Comparison of ENCODE assay signal across 8 mouse cellular contexts in genomic region chr11:117091845-117092244, GRCm38 (mm10). TPM values are rescaled to one million over a fixed set of nuclear protein-coding genes. Genes with fewer than 3 reads are reported as not detected.
A peak's percentile ranks its signal among the peaks of the same experiment; 100 is the strongest.
DNase-seq lines count a peak whose midpoint lies in the region; ATAC-seq and TF ChIP-seq lines count a peak whose summit lies in the region.

No protein-coding gene starts in this region.

- H3K36me3 ChIP-seq in heart, postnatal 0 days (replicated peaks; ENCODE audit: control insufficient read depth, insufficient read depth, low read length), result no peaks in the 10 kb centered on the region
- no peaks in the 10 kb centered on the region for H3K36me3 ChIP-seq in midbrain, embryonic 16.5 days (ENCODE audit: control insufficient read depth, insufficient read depth, low read length)

- 0 out of 2 replicates have a peak overlapping the region, but pooled peaks have one; percentile 32 for H3K27ac ChIP-seq in layer of hippocampus, adult 2 months
- H3K27ac ChIP-seq in heart, postnatal 0 days (ENCODE audit: low read depth), result peak overlapping the region; percentile 85
- H3K27ac ChIP-seq in midbrain, embryonic 16.5 days (ENCODE audit: low read length), result no peak overlapping the region

- no peaks in the 10 kb centered on the region for H3K9me3 ChIP-seq in heart, postnatal 0 days (replicated peaks; ENCODE audit: control insufficient read depth, low read length)
- no peaks in the 10 kb centered on the region for H3K9me3 ChIP-seq in midbrain, embryonic 16.5 days (replicated peaks; ENCODE audit: control insufficient read depth, low read length, poor library complexity, severe bottlenecking)

- no peaks in the 10 kb centered on the region for H3K27me3 ChIP-seq in heart, postnatal 0 days (ENCODE audit: control insufficient read depth, insufficient read depth, low read length)
- H3K27me3 ChIP-seq in midbrain, embryonic 16.5 days (ENCODE audit: control insufficient read depth, insufficient read depth, low read depth, low read length), result no peaks in the 10 kb centered on the region

- H3K4me2 ChIP-seq in heart, postnatal 0 days (ENCODE audit: low read depth, low read length), result peak overlapping the region; percentile 38
- H3K4me2 ChIP-seq in midbrain, embryonic 16.5 days (ENCODE audit: low read length), result peak overlapping the region; percentile 28

- no peak for DNase-seq in layer of hippocampus, adult 2 months (ENCODE audit: low spot score in 2 of 2)
- DNase-seq in layer of hippocampus, postnatal 36 days, result no peak
- peak; percentile 75 for DNase-seq in heart, postnatal 0 days (ENCODE audit: low spot score)
- peak; percentile 76 for DNase-seq in kidney, postnatal 14 days
- no peak for DNase-seq in cerebellum, adult 9-10 months
- no peak for DNase-seq in layer of hippocampus, postnatal 10 days (ENCODE audit: low spot score in 2 of 2)
- DNase-seq in right cerebral cortex, adult 2 months (ENCODE audit: low spot score in 2 of 2), result no peak

- WGBS in heart, postnatal 0 days, result 20% methylated on average over 22 of the region's 22 CpGs
- 10% methylated on average over 22 of the region's 22 CpGs for WGBS in midbrain, embryonic 16.5 days

- TF ChIP-seq EP300 in heart, postnatal 0 days (IDR thresholded peaks at IDR 0.05; ENCODE audit: low read depth), result no peak

- H3K9ac ChIP-seq in heart, postnatal 0 days (replicated peaks; ENCODE audit: low read depth, low read length), result no peak overlapping the region; the same call in 1 of the 2 replicates
- no peak overlapping the region for H3K9ac ChIP-seq in midbrain, embryonic 16.5 days (ENCODE audit: low read depth, low read length)

- no peak for TF ChIP-seq CTCF in layer of hippocampus, adult 2 months (conservative IDR thresholded peaks at IDR 0.05)
- no peak for TF ChIP-seq CTCF in heart, postnatal 0 days (IDR thresholded peaks at IDR 0.05; ENCODE audit: low read depth)

- H3K4me3 ChIP-seq in layer of hippocampus, adult 2 months, result no peak overlapping the region
- no peak overlapping the region for H3K4me3 ChIP-seq in heart, postnatal 0 days (ENCODE audit: low read depth, low read length)
- H3K4me3 ChIP-seq in midbrain, embryonic 16.5 days (ENCODE audit: low read depth, low read length), result no peak overlapping the region

- peak; percentile 70; the same call in 1 of the 2 replicates for ATAC-seq in heart, postnatal 0 days (ENCODE audit: insufficient read depth, low read depth)
- ATAC-seq in midbrain, embryonic 16.5 days, result no peak

- H3K4me1 ChIP-seq in heart, postnatal 0 days (ENCODE audit: control insufficient read depth, insufficient read depth), result peaks cover 53% of the 10 kb centered on the region
- H3K4me1 ChIP-seq in midbrain, embryonic 16.5 days (ENCODE audit: control insufficient read depth, insufficient read depth, low read length), result 0 out of 2 replicates have a peak, but pooled peaks cover 7% of the 10 kb centered on the region

RNA-seq across cellular contexts. Expression of gene Sec14l1, which starts 23.1 kb away (rescaled TPM):
- total RNA-seq in layer of hippocampus, adult 2 months (2021), result 100 to 1,000 TPM; 226 to 239 TPM
- 100 to 1,000 TPM; 227 to 241 TPM for total RNA-seq in layer of hippocampus, postnatal 36 days (2021)
- total RNA-seq in heart, postnatal 0 days (2014; rRNA removed; ENCODE audit: low replicate concordance), result 62.1 and 71.6 TPM in 2 replicates
- 36.4 and 38.0 TPM in 2 replicates for polyA plus RNA-seq in heart, postnatal 0 days (2015; fragmentation: Nextera tagmentation; extraction: Ambion mirVana)
- polyA plus RNA-seq in midbrain, embryonic 16.5 days (2015; fragmentation: Nextera tagmentation; extraction: Ambion mirVana), result 60.7 and 63.4 TPM in 2 replicates
- 100 to 1,000 TPM; 151 to 152 TPM for total RNA-seq in layer of hippocampus, postnatal 10 days (2021)

Comparison
In these comparisons a context has a peak if more than half of its experiments do, and no peak if none do; other contexts are left out.
1. DNase-seq: peak in heart, postnatal 0 days (single experiment) and kidney, postnatal 14 days (single experiment); none in layer of hippocampus, adult 2 months (0 of 2), layer of hippocampus, postnatal 36 days (0 of 2), cerebellum, adult 9-10 months (single experiment), layer of hippocampus, postnatal 10 days (0 of 2) and right cerebral cortex, adult 2 months (0 of 2).